Mouse (Mus musculus) lung, postnatal 0 days (tissue): Measurements from ENCODE around the gene Pcdh15. TPM values are rescaled to one million over a fixed set of nuclear protein-coding genes. Genes with fewer than 3 reads are reported as not detected.

ENCODE experiments used
- ATAC-seq: fragments of 200-750 bp; cut with Nextera tagmentation; 2 replicates; pipeline ENCODE4 v1.8.0; 2017; ENCODE audit warnings: moderate library complexity
- DNase-seq: peaks from one replicate; pipeline ENCODE4 v3.0.0-alpha.2; 2016; ENCODE audit warnings: low spot score
- H3K27ac ChIP-seq: fragments of 300-500 bp; sonication (generic); 2 replicates; pipeline ENCODE4 v1.5.1; 2014; ENCODE audit warnings: antibody characterized with exemption, mild to moderate bottlenecking, low read length, mixed read lengths
- H3K27me3 ChIP-seq: fragments of 300-500 bp; sonication (generic); replicated peaks from 2 replicates; pipeline ENCODE4 v1.6.1; 2014; ENCODE audit warnings: low read length, mixed read lengths; ENCODE audit not compliant: insufficient read depth
- H3K36me3 ChIP-seq: fragments of 300-500 bp; sonication (generic); 2 replicates; pipeline ENCODE4 v1.6.1; 2014; ENCODE audit warnings: low read length, mixed read lengths; ENCODE audit not compliant: insufficient read depth
- H3K4me1 ChIP-seq: fragments of 300-500 bp; sonication (generic); 2 replicates; pipeline ENCODE4 v1.6.1; 2014; ENCODE audit warnings: antibody characterized with exemption, low read depth, low read length, mixed read lengths; ENCODE audit not compliant: insufficient read depth
- H3K4me2 ChIP-seq: fragments of 300-500 bp; sonication (generic); replicated peaks from 2 replicates; pipeline ENCODE4 v1.6.1; 2014; ENCODE audit warnings: low read depth, mild to moderate bottlenecking, low read length, moderate library complexity, mixed read lengths
- H3K4me3 ChIP-seq: fragments of 300-500 bp; sonication (generic); 2 replicates; pipeline ENCODE4 v1.5.1; 2014; ENCODE audit warnings: low read depth, low read length
- H3K9ac ChIP-seq: fragments of 300-500 bp; sonication (generic); replicated peaks from 2 replicates; pipeline ENCODE4 v1.6.1; 2014; ENCODE audit warnings: low read depth, mild to moderate bottlenecking
- H3K9me3 ChIP-seq: fragments of 300-500 bp; sonication (generic); 2 replicates; pipeline ENCODE4 v1.6.1; 2016; ENCODE audit warnings: low read length, mixed read lengths
- CTCF ChIP-seq: IDR thresholded peaks from 2 replicates; pipeline ENCODE4 v1.5.1; 2016; ENCODE audit warnings: antibody characterized with exemption, mild to moderate bottlenecking
- EP300 ChIP-seq: IDR thresholded peaks from 2 replicates; pipeline ENCODE4 v1.6.1; 2016; ENCODE audit warnings: antibody characterized with exemption, mild to moderate bottlenecking, control low read depth
- WGBS: fragments of 180-500 bp; shearing (Covaris S2); extraction: QIAGEN DNeasy Blood & Tissue Kit; methylation state at CpG from one replicate; pipeline ENCODE4 v1.1.7; 2014; 5-methylcytosine and 5-hydroxymethylcytosine counted together
- polyA plus RNA-seq: library from polyadenylated mRNA; unstranded; fragments of >200 nt; fragmentation: Nextera tagmentation; extraction: Ambion mirVana; gene quantifications from 2 replicates; pipeline ENCODE4 v1.2.1, GENCODE M21; 2015

Pcdh15 gene
- polyA plus RNA-seq, 1 experiment from 2014 or later: 0.06 TPM

DNA sequence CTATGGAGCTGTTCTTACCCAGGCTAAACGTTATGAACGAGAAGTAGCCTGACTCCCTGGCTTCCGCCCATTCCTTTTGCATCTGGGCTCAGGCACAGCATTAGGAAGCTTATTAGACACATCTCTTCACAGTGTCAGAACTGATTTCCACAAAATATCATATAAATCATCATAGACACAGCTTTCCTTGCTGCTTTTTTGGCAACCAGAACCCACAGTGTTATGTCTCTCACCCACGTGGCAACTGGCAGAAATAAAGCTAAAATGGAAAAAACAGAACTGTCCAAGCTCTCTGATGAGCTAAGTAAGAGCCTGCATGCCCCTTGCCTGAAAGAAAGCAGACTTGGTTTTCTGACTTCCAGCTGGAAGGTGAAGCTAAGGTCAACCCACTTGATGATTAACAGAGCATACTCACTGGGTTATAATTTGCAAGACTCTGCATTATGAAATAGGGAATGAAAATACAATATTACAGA, 1580.9 kb downstream of the Pcdh15 start:
- Histone ChIP-seq H3K36me3 (no peaks in the 10 kb centered on the region), H3K9ac (no peak overlapping the region), H3K4me3 (no peak overlapping the region), H3K4me1 (no peaks in the 10 kb centered on the region), H3K9me3 (no peaks in the 10 kb centered on the region), H3K27me3 (no peaks in the 10 kb centered on the region), H3K27ac (no peak overlapping the region), H3K4me2 (no peak overlapping the region)
- ATAC-seq (no peak), DNase-seq (peak; percentile 8)
- WGBS: 65% methylated on average over 4 of the region's 4 CpGs
- TF ChIP-seq CTCF (no peak), EP300 (no peak)

DNA sequence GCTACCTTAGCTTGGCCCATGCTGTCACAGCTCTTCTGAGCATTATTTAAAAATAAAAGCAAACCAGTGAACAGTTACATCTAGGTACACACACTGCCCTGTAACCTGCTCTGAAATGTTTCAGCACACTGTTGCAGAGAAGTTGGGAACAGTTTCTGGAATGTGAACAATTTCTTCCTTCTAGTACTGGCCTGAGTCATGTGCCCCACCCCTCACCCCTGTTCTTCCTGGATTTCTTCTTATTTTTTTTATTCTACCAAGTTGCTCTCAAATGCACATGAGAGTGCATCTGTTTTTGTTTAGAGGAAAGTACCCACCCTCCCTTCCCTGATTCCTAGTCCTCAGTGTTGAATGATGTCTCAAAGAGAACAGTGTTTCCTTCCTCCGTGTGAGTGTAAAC, 1581.4 kb downstream of the Pcdh15 start:
- H3K27me3 ChIP-seq: no peaks in the 10 kb centered on the region
- DNase-seq (peak; percentile 33), ATAC-seq (0 out of 2 replicates have a peak, but pooled peaks have one; percentile 37)
- H3K4me3 ChIP-seq: no peak overlapping the region
- 9% methylated on average over 1 of the region's 1 CpGs for WGBS
- no peaks in the 10 kb centered on the region for H3K9me3 ChIP-seq
- no peak overlapping the region for H3K9ac ChIP-seq
- TF ChIP-seq CTCF (no peak), EP300 (no peak)
- no peaks in the 10 kb centered on the region for H3K4me1 ChIP-seq
- H3K36me3 ChIP-seq: no peaks in the 10 kb centered on the region
- no peak overlapping the region for H3K4me2 ChIP-seq
- no peak overlapping the region for H3K27ac ChIP-seq
